Mouse (Mus musculus): ENCODE measurements at regions not wholly inside any gene's neighbourhood (a gene's known extent, or its start where the extent isn't known, plus 50 kb on each side); places are given as distances from the start of the nearest gene placed in this dataset.

DNA sequence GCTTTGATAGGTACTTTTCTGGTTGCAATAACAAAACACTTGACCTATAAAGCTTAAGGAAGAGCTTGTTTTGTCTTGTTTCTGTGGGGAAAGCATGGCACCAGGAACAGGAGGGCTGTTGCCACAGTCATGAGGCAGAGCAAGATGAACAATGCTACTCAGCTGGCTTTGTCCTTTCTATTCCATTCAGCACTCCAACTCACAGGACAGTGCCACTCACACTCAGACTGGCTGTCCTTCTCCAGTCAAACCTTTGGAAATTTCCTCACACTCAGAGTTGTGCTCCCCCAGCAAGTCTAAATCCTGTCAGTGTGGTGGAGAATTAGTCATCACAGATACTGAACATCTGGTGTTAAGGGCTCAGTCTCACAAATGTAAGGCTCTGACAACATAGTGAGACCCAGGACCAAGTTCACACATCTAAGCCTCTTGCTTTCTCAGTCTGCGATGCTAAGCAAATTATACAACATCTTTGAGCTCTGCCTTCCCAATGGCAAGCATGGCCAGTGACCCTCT is 183.0 kb upstream of the Tmtc1 start:
- Histone ChIP-seq H3K36me3 (ENCODE audit: poor library complexity, severe bottlenecking) (no peaks in the 10 kb centered on the region), H3K9me3 (replicated peaks) (no peaks in the 10 kb centered on the region), H3K4me2 (no peak overlapping the region), H3K27me3 (no peaks in the 10 kb centered on the region), H3K27ac (no peak overlapping the region), H3K9ac (no peak overlapping the region), H3K4me1 (no peaks in the 10 kb centered on the region), H3K4me3 (no peak overlapping the region)
- 93% methylated on average over 1 of the region's 1 CpGs for WGBS
- ATAC-seq: no peak

DNA sequence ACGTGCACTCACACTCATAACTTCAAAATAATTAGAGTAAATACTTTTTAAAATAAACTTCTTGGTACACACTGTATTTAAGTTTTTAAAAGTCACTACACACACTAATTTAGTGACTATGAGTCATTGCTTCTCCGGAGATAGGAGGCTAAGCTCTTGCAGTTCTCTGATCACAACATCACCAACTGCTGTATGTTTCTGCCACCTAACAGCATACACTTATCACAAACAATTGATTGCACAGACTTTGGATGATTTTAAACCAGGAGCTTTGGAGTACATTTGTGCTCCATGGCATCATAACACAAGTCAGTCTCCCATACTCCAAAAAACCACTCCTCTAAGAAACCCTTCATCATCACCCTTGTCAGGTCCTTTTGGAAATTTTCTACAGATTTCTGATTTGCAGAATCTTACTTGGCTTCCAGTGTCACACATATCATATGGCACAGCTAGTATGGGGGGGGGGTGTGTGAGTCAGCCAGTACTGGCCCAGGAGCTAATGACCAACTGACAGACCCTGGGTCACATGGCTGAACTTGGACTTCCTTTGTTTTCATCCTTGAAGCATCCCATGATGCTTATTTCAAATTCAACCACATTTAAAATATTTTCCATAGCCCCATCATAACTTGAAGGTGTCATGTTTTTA is 179.1 kb upstream of the Tmtc1 start:
- Histone ChIP-seq H3K4me3 (no peak overlapping the region), H3K4me2 (no peak overlapping the region), H3K27me3 (no peaks in the 10 kb centered on the region), H3K27ac (no peak overlapping the region), H3K9ac (no peak overlapping the region), H3K36me3 (ENCODE audit: poor library complexity, severe bottlenecking) (no peaks in the 10 kb centered on the region), H3K4me1 (no peaks in the 10 kb centered on the region), H3K9me3 (replicated peaks) (no peaks in the 10 kb centered on the region)
- WGBS: 94% methylated on average over 2 of the region's 2 CpGs
- ATAC-seq: no peak

DNA sequence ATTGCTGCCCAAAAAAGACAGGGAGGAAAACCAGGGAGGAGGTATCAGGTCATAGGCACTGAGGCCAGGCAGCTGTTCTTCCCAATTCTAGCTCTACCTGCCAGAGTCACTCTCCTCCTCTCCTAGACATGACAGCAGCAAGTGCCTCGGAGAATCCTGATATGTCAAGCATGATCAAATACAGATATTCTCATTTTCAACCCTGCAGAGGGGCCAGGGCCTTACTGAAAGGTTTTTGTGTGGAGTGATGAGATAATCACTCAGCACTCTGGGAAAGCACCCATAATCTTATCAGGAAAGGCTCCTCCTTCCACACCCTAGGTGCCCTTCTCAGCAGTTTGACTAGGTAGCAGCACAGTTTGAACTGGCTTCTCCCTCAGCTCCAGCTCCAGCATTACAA is 175.8 kb upstream of the Tmtc1 start:
- Histone ChIP-seq H3K9ac (no peak overlapping the region), H3K4me3 (no peak overlapping the region), H3K4me2 (no peak overlapping the region), H3K27me3 (no peaks in the 10 kb centered on the region), H3K4me1 (no peaks in the 10 kb centered on the region), H3K9me3 (replicated peaks) (no peaks in the 10 kb centered on the region), H3K36me3 (ENCODE audit: poor library complexity, severe bottlenecking) (no peaks in the 10 kb centered on the region), H3K27ac (no peak overlapping the region)
- 84% methylated on average over 1 of the region's 1 CpGs for WGBS
- ATAC-seq: no peak

DNA sequence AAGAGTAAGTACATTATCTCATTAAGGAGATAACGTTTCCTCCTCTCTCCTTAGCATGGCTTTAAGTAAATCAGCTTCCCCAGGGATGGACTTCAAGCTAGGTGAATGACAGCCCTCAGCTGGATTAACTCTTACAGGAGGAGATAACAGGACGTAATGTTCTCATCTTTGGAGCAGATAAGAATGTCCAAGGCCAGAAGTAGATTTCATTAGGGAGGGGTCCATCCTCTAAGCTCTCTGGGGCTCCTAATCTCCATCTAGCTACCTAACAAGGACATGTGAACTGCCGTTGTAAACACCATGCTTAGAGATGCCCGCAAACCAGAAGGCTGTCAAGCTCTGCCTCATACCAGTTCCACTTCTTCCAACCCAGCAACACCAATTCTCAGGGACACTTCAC is 171.7 kb upstream of the Tmtc1 start:
- no peak for ATAC-seq
- no peaks in the 10 kb centered on the region for H3K4me1 ChIP-seq
- H3K4me2 ChIP-seq: no peak overlapping the region
- no peaks in the 10 kb centered on the region for H3K9me3 ChIP-seq (replicated peaks)
- WGBS: 22% methylated on average over 4 of the region's 4 CpGs
- H3K36me3 ChIP-seq (ENCODE audit: poor library complexity, severe bottlenecking): no peaks in the 10 kb centered on the region
- no peak overlapping the region for H3K9ac ChIP-seq
- H3K27me3 ChIP-seq: no peaks in the 10 kb centered on the region
- no peak overlapping the region for H3K4me3 ChIP-seq
- no peak overlapping the region for H3K27ac ChIP-seq

DNA sequence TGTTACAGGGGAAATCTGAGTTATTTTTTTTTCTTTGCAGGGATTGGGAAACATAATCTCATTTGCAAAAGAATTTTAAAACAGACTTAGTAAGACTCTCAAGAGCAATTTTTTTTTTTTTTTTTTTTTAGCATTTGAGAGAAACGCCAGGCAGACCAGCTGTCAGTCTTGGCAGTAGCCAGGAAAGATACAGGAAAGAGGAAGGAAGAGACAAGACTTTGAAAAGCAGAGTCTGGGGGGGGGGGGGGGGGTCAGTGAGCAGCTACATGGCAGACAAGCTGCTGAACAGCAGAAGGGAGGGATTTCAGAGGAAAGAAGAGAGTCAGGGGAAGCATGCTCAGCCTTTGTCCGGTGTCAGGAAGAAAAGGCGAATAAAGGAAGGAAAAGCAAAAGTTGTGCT is 171.3 kb upstream of the Tmtc1 start:
- WGBS: 32% methylated on average over 3 of the region's 3 CpGs
- Histone ChIP-seq H3K4me1 (no peaks in the 10 kb centered on the region), H3K9ac (no peak overlapping the region), H3K4me3 (no peak overlapping the region), H3K4me2 (no peak overlapping the region), H3K9me3 (replicated peaks) (no peaks in the 10 kb centered on the region), H3K36me3 (ENCODE audit: poor library complexity, severe bottlenecking) (no peaks in the 10 kb centered on the region), H3K27ac (no peak overlapping the region), H3K27me3 (no peaks in the 10 kb centered on the region)
- 0 out of 2 replicates have a peak, but pooled peaks have one; percentile 24 for ATAC-seq

DNA sequence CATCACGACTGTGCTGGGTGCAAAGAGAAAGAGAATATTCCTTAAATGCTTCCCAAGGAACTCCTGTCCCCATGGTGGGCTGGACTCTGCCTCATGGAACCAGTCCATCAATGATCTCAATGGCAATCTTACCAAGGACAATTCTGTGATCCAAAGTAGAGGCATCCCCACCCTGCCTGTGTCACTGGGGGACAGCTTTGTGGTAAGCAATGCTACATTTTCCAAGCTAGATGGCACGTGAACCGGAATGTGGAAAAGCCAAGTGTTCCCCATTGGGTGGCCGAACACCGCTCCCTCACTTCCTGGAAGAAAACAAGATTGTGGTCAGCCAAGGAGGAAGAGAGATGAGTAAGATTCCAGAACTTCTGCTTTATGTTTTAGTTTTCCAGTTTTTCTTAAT is 164.7 kb upstream of the Tmtc1 start:
- 90% methylated on average over 5 of the region's 5 CpGs for WGBS
- Histone ChIP-seq H3K4me3 (no peak overlapping the region), H3K36me3 (ENCODE audit: poor library complexity, severe bottlenecking) (no peaks in the 10 kb centered on the region), H3K9ac (no peak overlapping the region), H3K4me1 (no peaks in the 10 kb centered on the region), H3K27me3 (no peaks in the 10 kb centered on the region), H3K4me2 (no peak overlapping the region), H3K9me3 (replicated peaks) (no peaks in the 10 kb centered on the region), H3K27ac (no peak overlapping the region)
- no peak for ATAC-seq

DNA sequence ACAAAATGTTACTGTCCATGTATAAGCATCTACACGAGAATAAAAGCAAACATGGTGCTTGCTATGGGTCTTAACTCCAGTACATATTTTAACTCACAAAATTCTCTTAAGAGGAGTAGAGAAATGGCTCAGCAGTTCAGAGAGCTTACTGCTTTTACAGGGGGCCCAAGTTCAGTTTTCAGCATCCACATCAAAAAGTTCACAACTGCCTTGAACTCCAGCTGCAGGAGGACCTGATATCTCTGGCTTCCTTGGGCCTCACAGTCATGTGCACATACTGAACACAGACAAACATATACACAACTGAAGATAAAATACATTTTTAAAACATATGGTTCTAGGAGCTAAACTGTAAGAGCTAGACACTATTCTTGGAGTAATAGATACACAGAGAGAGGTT is 161.0 kb upstream of the Tmtc1 start:
- Histone ChIP-seq H3K4me3 (no peak overlapping the region), H3K9ac (no peak overlapping the region), H3K27ac (no peak overlapping the region), H3K27me3 (no peaks in the 10 kb centered on the region), H3K4me2 (no peak overlapping the region), H3K4me1 (no peaks in the 10 kb centered on the region), H3K36me3 (ENCODE audit: poor library complexity, severe bottlenecking) (no peaks in the 10 kb centered on the region), H3K9me3 (replicated peaks) (no peaks in the 10 kb centered on the region)
- WGBS: 75% methylated on average over 1 of the region's 1 CpGs
- ATAC-seq: no peak

DNA sequence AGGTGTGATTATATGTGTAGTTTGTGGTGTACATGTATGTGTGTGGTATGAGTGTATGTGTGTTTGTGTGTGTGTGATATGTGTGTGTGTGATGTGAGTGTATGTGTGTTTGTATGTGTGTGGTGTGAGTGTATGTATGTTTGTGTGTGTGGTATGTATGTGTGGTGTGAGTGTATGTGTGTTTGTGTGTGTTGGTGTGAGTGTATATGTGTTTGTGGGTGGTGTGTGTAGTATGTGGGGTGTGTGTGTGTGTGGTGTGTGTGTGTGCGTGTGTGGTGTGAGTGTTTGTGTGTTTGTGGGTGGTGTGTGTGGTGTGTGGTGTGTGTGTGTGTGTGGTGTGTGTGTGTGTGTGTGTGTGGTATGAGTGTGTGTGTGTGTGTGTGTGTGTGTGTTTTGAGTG is 160.6 kb upstream of the Tmtc1 start:
- Histone ChIP-seq H3K27me3 (no peaks in the 10 kb centered on the region), H3K36me3 (ENCODE audit: poor library complexity, severe bottlenecking) (no peaks in the 10 kb centered on the region), H3K4me3 (no peak overlapping the region), H3K4me2 (no peak overlapping the region), H3K27ac (no peak overlapping the region), H3K9me3 (replicated peaks) (no peaks in the 10 kb centered on the region), H3K4me1 (no peaks in the 10 kb centered on the region), H3K9ac (no peak overlapping the region)
- ATAC-seq: no peak
- WGBS: 0% methylated on average over 1 of the region's 1 CpGs

DNA sequence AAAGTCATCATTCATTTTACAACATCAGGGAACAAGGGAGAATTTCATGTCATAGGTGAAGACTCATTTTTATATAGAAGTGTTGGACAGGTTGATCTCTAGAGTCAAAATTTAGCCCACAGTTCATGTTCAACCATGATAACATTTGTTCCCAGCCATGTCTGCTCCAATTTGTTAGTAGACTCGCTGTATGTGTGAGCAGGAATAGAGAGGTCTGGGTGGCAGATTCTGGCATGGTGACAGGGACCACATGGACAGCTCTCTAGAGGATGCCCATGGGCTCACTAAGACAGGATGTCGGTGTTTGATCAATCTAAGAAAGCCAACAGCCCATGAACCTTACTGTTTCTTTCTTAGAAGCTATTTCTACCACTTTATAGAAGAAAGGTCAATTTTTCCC is 159.7 kb upstream of the Tmtc1 start:
- Histone ChIP-seq H3K4me2 (no peak overlapping the region), H3K9me3 (replicated peaks) (no peaks in the 10 kb centered on the region), H3K9ac (no peak overlapping the region), H3K36me3 (ENCODE audit: poor library complexity, severe bottlenecking) (no peaks in the 10 kb centered on the region), H3K4me3 (no peak overlapping the region), H3K4me1 (peaks cover 8% of the 10 kb centered on the region), H3K27me3 (no peaks in the 10 kb centered on the region), H3K27ac (no peak overlapping the region)
- 93% methylated on average over 2 of the region's 2 CpGs for WGBS
- ATAC-seq: no peak

DNA sequence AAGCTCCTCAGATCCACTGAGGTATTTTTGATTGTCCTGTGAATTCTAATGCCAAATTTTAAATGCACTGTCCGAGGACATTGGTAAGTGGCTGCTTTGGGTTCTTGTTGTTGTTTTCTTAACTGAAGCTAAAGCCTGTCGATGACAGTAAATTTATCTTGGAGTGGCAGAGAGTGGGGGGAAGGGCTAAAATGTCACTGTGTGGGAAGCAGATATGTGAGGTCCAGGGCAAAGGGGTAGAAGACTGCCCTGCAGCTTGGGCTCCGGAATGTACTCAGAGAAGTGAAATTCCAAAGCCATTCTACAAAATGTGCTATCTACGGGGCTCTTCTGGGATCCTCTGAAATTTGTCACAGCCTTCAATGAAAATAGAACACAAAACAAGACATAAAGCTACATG is 159.3 kb upstream of the Tmtc1 start:
- no peaks in the 10 kb centered on the region for H3K9me3 ChIP-seq (replicated peaks)
- no peak overlapping the region for H3K4me3 ChIP-seq
- H3K27me3 ChIP-seq: no peaks in the 10 kb centered on the region
- ATAC-seq: no peak
- no peak overlapping the region for H3K4me2 ChIP-seq
- no peaks in the 10 kb centered on the region for H3K36me3 ChIP-seq (ENCODE audit: poor library complexity, severe bottlenecking)
- peaks cover 12% of the 10 kb centered on the region for H3K4me1 ChIP-seq
- H3K9ac ChIP-seq: no peak overlapping the region
- WGBS: 77% methylated on average over 4 of the region's 4 CpGs
- no peak overlapping the region for H3K27ac ChIP-seq

DNA sequence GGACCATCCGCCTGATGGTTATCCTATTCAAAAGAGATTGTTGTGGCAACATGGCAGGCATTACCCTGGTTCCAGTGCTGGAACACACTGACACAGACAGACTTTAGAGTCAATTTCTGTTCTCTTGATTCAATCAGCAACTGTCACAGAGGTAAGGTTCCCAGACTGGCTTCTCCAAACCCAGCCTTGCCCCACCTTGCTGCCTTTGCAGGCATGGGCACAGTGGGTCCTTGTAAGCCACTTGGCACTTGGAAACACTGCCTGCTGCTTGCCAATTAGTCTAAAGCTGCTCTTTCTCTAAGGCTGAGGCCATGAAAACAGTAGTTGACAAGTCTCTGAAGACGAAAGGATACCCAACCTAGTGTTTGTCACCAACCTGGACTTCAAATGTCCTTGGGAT is 158.7 kb upstream of the Tmtc1 start:
- H3K27ac ChIP-seq: no peak overlapping the region
- H3K4me1 ChIP-seq: peaks cover 15% of the 10 kb centered on the region
- 72% methylated on average over 2 of the region's 2 CpGs for WGBS
- no peak overlapping the region for H3K9ac ChIP-seq
- H3K36me3 ChIP-seq (ENCODE audit: poor library complexity, severe bottlenecking): no peaks in the 10 kb centered on the region
- no peaks in the 10 kb centered on the region for H3K9me3 ChIP-seq (replicated peaks)
- ATAC-seq: no peak
- no peak overlapping the region for H3K4me3 ChIP-seq
- no peaks in the 10 kb centered on the region for H3K27me3 ChIP-seq
- H3K4me2 ChIP-seq: no peak overlapping the region

DNA sequence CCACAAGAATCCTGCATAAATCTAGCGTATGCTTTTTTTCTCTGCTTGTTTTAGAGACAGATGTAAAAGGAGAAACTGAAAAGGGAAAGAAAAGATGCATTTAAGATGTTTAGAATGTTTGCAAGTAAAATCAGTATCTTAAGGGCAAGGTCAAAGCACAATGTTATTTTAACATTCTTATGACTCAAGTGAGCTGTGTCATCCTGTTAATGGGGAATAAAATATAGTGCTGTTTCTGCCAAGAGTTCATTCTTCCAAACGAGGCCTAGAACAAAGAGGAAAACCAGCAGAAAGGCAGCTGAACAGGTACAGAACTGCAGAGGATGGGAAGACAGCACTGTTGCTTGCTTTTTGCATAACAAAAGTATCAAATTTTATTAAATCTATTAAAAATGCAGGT is 156.7 kb upstream of the Tmtc1 start:
- Histone ChIP-seq H3K36me3 (ENCODE audit: poor library complexity, severe bottlenecking) (no peaks in the 10 kb centered on the region), H3K4me1 (peaks cover 15% of the 10 kb centered on the region), H3K4me2 (no peak overlapping the region), H3K9me3 (replicated peaks) (no peaks in the 10 kb centered on the region), H3K27me3 (no peaks in the 10 kb centered on the region), H3K4me3 (no peak overlapping the region), H3K27ac (no peak overlapping the region), H3K9ac (no peak overlapping the region)
- ATAC-seq: no peak
- WGBS: 54% methylated on average over 2 of the region's 2 CpGs

DNA sequence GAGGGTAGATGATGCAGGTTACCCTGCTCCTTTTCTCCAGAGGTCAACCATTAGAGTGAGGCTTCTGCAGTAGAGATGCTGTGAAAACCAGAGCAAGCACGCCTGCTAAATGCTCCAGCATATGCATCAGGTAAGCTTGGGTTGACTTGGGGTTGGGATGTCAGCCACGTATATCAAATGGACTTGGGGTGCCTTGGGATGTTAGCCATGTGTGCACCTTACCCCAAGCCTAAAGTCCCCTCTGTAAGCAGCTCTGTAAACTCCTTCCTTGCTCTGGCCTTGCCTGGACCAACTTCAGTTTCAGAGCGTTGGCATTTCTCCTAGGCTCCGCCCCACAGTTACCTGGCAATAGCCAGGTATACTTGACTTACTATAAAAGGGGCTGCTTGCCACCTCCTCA is 155.3 kb upstream of the Tmtc1 start:
- ATAC-seq: peak; percentile 14; the same call in 1 of the 2 replicates
- H3K9ac ChIP-seq: no peak overlapping the region
- H3K9me3 ChIP-seq (replicated peaks): no peaks in the 10 kb centered on the region
- peaks cover 15% of the 10 kb centered on the region for H3K4me1 ChIP-seq
- no peak overlapping the region for H3K27ac ChIP-seq
- H3K27me3 ChIP-seq: no peaks in the 10 kb centered on the region
- H3K36me3 ChIP-seq (ENCODE audit: poor library complexity, severe bottlenecking): no peaks in the 10 kb centered on the region
- peak overlapping the region; percentile 57 for H3K4me2 ChIP-seq
- H3K4me3 ChIP-seq: no peak overlapping the region
- 58% methylated on average over 4 of the region's 4 CpGs for WGBS
